Mouse (Mus musculus) MEL (cell line): ENCODE data around the gene Kcnn1. TPM values are rescaled to one million over a fixed set of nuclear protein-coding genes. Genes with fewer than 3 reads are reported as not detected.

Experiments
- DNase-seq: peaks from one replicate; pipeline ENCODE4 v3.0.0; 2011; ENCODE audit warnings: low read depth, low spot score
- H3K27ac ChIP-seq: 2 replicates; pipeline ENCODE4 v1.5.1; 2012; ENCODE audit warnings: low read depth, mild to moderate bottlenecking, control low read depth, low read length, moderate library complexity; ENCODE audit not compliant: control insufficient read depth
- H3K27me3 ChIP-seq, 2 experiments: fragments of 150-350 bp in 1 of 2; sonication (generic) in 1 of 2; 2 replicates each; pipeline ENCODE4 v1.6.1; 2012; ENCODE audit warnings: low read length in 2 of 2, mild to moderate bottlenecking in 2 of 2, improper control_type of control experiment in 1 of 2, moderate library complexity in 1 of 2; ENCODE audit not compliant: insufficient read depth in 2 of 2, control insufficient read depth in 1 of 2
- H3K36me3 ChIP-seq, 2 experiments: 2 replicates each; pipeline ENCODE4 v1.6.1; 2012 to 2014; ENCODE audit warnings: low read length in 2 of 2, improper control_type of control experiment in 1 of 2, inconsistent platforms in 1 of 2, mild to moderate bottlenecking in 1 of 2; ENCODE audit not compliant: insufficient read depth in 2 of 2, control insufficient read depth in 1 of 2
- H3K4me1 ChIP-seq, 2 experiments: fragments of 150-350 bp in 1 of 2; sonication (generic) in 1 of 2; 2 replicates each; pipeline ENCODE4 v1.6.1; 2012; ENCODE audit warnings: low read length in 2 of 2, improper control_type of control experiment in 1 of 2, mild to moderate bottlenecking in 1 of 2; ENCODE audit not compliant: insufficient read depth in 2 of 2, control insufficient read depth in 1 of 2
- H3K4me3 ChIP-seq, 2 experiments: fragments of 150-350 bp in 1 of 2; sonication (generic) in 1 of 2; 2 replicates each; pipeline ENCODE4 v1.5.1; 2012; ENCODE audit warnings: low read depth in 2 of 2, low read length in 2 of 2, mild to moderate bottlenecking in 2 of 2, moderate library complexity in 2 of 2, control low read depth in 1 of 2, improper control_type of control experiment in 1 of 2; ENCODE audit not compliant: control insufficient read depth in 1 of 2, insufficient read depth in 1 of 2
- H3K79me2 ChIP-seq: 2 replicates; pipeline ENCODE4 v1.6.1; 2012; ENCODE audit warnings: mild to moderate bottlenecking, low read length, moderate library complexity; ENCODE audit not compliant: control insufficient read depth, poor library complexity, insufficient read depth
- H3K9ac ChIP-seq: 2 replicates; pipeline ENCODE4 v1.6.1; 2012; ENCODE audit warnings: low read depth, mild to moderate bottlenecking, control low read depth, low read length, moderate library complexity; ENCODE audit not compliant: control insufficient read depth, poor library complexity, severe bottlenecking
- H3K9me3 ChIP-seq: fragments of 150-350 bp; sonication (generic); replicated peaks from 2 replicates; pipeline ENCODE4 v1.6.1; 2012; ENCODE audit warnings: mild to moderate bottlenecking, low read length, improper control_type of control experiment, moderate library complexity; ENCODE audit not compliant: insufficient read depth
- BHLHE40 ChIP-seq: IDR thresholded peaks from 2 replicates; pipeline ENCODE4 v1.6.1; 2012; ENCODE audit warnings: low read depth, mild to moderate bottlenecking, inconsistent platforms, low read length, improper control_type of control experiment, borderline replicate concordance
- CHD2 ChIP-seq: IDR thresholded peaks from 2 replicates; pipeline ENCODE4 v1.6.1; 2011; ENCODE audit warnings: low read length, improper control_type of control experiment
- CTCF ChIP-seq, 3 experiments: IDR thresholded peaks in 2 of 3; conservative IDR thresholded peaks in 1 of 3; 2 replicates each; pipeline ENCODE4 v1.5.1; 2011 to 2012; ENCODE audit warnings: low read length in 3 of 3, low read depth in 2 of 3, mild to moderate bottlenecking in 2 of 3, improper control_type of control experiment in 1 of 3, inconsistent platforms in 1 of 3, mixed read lengths in 1 of 3, moderate library complexity in 1 of 3; ENCODE audit not compliant: control insufficient read depth in 1 of 3, insufficient read depth in 1 of 3, poor library complexity in 1 of 3, severe bottlenecking in 1 of 3
- ELF1 ChIP-seq: IDR thresholded peaks from 2 replicates; pipeline ENCODE4 v1.6.1; 2014; ENCODE audit warnings: low read depth, mild to moderate bottlenecking, inconsistent platforms, low read length, improper control_type of control experiment, moderate library complexity
- EP300 ChIP-seq, 2 experiments: IDR thresholded peaks; 2 replicates each; pipeline ENCODE4 v1.6.1; 2011; ENCODE audit warnings: improper control_type of control experiment in 2 of 2, low read length in 2 of 2, low read depth in 1 of 2, mild to moderate bottlenecking in 1 of 2
- GATA1 ChIP-seq: IDR thresholded peaks from 2 replicates; pipeline ENCODE4 v1.6.1; 2011; ENCODE audit warnings: low read depth, low read length, improper control_type of control experiment
- HCFC1 ChIP-seq: IDR thresholded peaks from 2 replicates; pipeline ENCODE4 v1.6.1; 2012; ENCODE audit warnings: low read depth, mild to moderate bottlenecking, inconsistent platforms, low read length, improper control_type of control experiment, moderate library complexity
- JUND ChIP-seq: IDR thresholded peaks from 2 replicates; pipeline ENCODE4 v1.6.1; 2011; ENCODE audit warnings: low read depth, mild to moderate bottlenecking, improper control_type of control experiment, low read length
- KAT2A ChIP-seq: conservative IDR thresholded peaks from 2 replicates; pipeline ENCODE4 v1.6.1; 2012; ENCODE audit warnings: low read depth, low read length, improper control_type of control experiment, inconsistent platforms
- MXI1 ChIP-seq: IDR thresholded peaks from 2 replicates; pipeline ENCODE4 v1.6.1; 2011; ENCODE audit warnings: mild to moderate bottlenecking, low read depth, low read length, improper control_type of control experiment
- MYB ChIP-seq: IDR thresholded peaks from 2 replicates; pipeline ENCODE4 v1.6.1; 2011; ENCODE audit warnings: mild to moderate bottlenecking, low read depth, low read length, improper control_type of control experiment
- MYC ChIP-seq: IDR thresholded peaks from 2 replicates; pipeline ENCODE4 v1.6.1; 2011; ENCODE audit warnings: low read depth, mild to moderate bottlenecking, low read length, improper control_type of control experiment, moderate library complexity
- POLR2A ChIP-seq, 2 experiments: IDR thresholded peaks; 2 replicates each; pipeline ENCODE4 v1.6.1; 2011 to 2012; ENCODE audit warnings: low read length in 2 of 2, mild to moderate bottlenecking in 2 of 2, control low read depth in 1 of 2, improper control_type of control experiment in 1 of 2, low read depth in 1 of 2, moderate library complexity in 1 of 2; ENCODE audit not compliant: control insufficient read depth in 1 of 2, insufficient read depth in 1 of 2, poor library complexity in 1 of 2
- RCOR1 ChIP-seq: IDR thresholded peaks from 2 replicates; pipeline ENCODE4 v1.6.1; 2012; ENCODE audit warnings: low read depth, mild to moderate bottlenecking, inconsistent platforms, low read length, improper control_type of control experiment
- SIN3A ChIP-seq: IDR thresholded peaks from 2 replicates; pipeline ENCODE4 v1.6.1; 2012; ENCODE audit warnings: low read length, improper control_type of control experiment, inconsistent platforms
- SMC3 ChIP-seq: IDR thresholded peaks from 2 replicates; pipeline ENCODE4 v1.6.1; 2011; ENCODE audit warnings: low read depth, low read length, improper control_type of control experiment
- TBP ChIP-seq: IDR thresholded peaks from 2 replicates; pipeline ENCODE4 v1.8.0; 2011; ENCODE audit warnings: low read depth, low read length, improper control_type of control experiment
- UBTF ChIP-seq: IDR thresholded peaks from 2 replicates; pipeline ENCODE4 v1.6.1; 2012; ENCODE audit warnings: low read depth, mild to moderate bottlenecking, inconsistent platforms, low read length, improper control_type of control experiment, moderate library complexity, borderline replicate concordance; ENCODE audit not compliant: insufficient read depth
- USF2 ChIP-seq, 2 experiments: IDR thresholded peaks; 2 replicates each; pipeline ENCODE4 v1.6.1; 2011 to 2012; ENCODE audit warnings: improper control_type of control experiment in 2 of 2, low read length in 2 of 2, borderline replicate concordance in 1 of 2, inconsistent platforms in 1 of 2, low read depth in 1 of 2, mild to moderate bottlenecking in 1 of 2; ENCODE audit not compliant: insufficient read depth in 1 of 2
- ZNF384 ChIP-seq: IDR thresholded peaks from 2 replicates; pipeline ENCODE4 v1.6.1; 2012; ENCODE audit warnings: low read depth, mild to moderate bottlenecking, inconsistent platforms, low read length, improper control_type of control experiment
- polyA plus RNA-seq, 2 experiments: library from polyadenylated mRNA; stranded (reverse) in 1 of 2; unstranded in 1 of 2; fragments of >175 nt in 1 of 2; fragments of >200 nt in 1 of 2; gene quantifications; 2 replicates each; pipeline versions ENCODE4 v1.2.1 to v1.2.4; 2012; ENCODE audit warnings: low replicate concordance in 2 of 2, low read depth in 1 of 2; ENCODE audit not compliant: insufficient read length in 2 of 2, insufficient read depth in 1 of 2, missing spikeins in 1 of 2
- total RNA-seq: library from RNA; depleted of rRNA; stranded (reverse); fragments of 300-350 nt; gene quantifications from 2 replicates; pipeline ENCODE4 v1.2.3, GENCODE M21; 2012

The Kcnn1 gene
- total and polyA plus RNA-seq, 3 experiments, result 8.9 to 10.7 TPM; not detected in 1

- no peak for TF ChIP-seq CHD2
- no peak for TF ChIP-seq MYC
- no peak for TF ChIP-seq SIN3A
- TF ChIP-seq POLR2A (IDR thresholded peaks at IDR 0.05; ENCODE audit: control insufficient read depth in 1 of 2, insufficient read depth in 1 of 2, low read depth in 1 of 2, low read length in 2 of 2, poor library complexity in 1 of 2), result no peak
- TF ChIP-seq BHLHE40, result no peak
- TF ChIP-seq EP300 (IDR thresholded peaks at IDR 0.05; ENCODE audit: low read depth in 1 of 2, low read length in 2 of 2), result no peak
- no peak for TF ChIP-seq JUND
- TF ChIP-seq SMC3, result no peak
- Histone ChIP-seq H3K27me3 (no peaks in the 10 kb centered on the region), H3K27ac (no peak overlapping the region), H3K9me3 (no peaks in the 10 kb centered on the region), H3K4me3 (no peak overlapping the region), H3K4me1 (no peaks in the 10 kb centered on the region), H3K79me2 (no peaks in the 10 kb centered on the region), H3K9ac (no peak overlapping the region), H3K36me3 (no peaks in the 10 kb centered on the region)
- DNase-seq, result no peak
Measured at GRCm38 (mm10) chr8:70833018-70833482, 30.0 kb downstream of the Kcnn1 start.

- TF ChIP-seq TBP (no peak), EP300 (IDR thresholded peaks at IDR 0.05; ENCODE audit: low read depth in 1 of 2, low read length in 2 of 2) (no peak)
- Histone ChIP-seq H3K4me3 (no peak overlapping the region), H3K27me3 (no peaks in the 10 kb centered on the region), H3K79me2 (no peaks in the 10 kb centered on the region), H3K9ac (no peak overlapping the region), H3K36me3 (no peaks in the 10 kb centered on the region), H3K9me3 (no peaks in the 10 kb centered on the region), H3K4me1 (no peaks in the 10 kb centered on the region), H3K27ac (no peak overlapping the region)
- no peak for DNase-seq
Measured at GRCm38 (mm10) chr8:70832371-70832770, 30.7 kb downstream of the Kcnn1 start.

- no peaks in the 10 kb centered on the region for H3K79me2 ChIP-seq
- no peak overlapping the region for H3K27ac ChIP-seq
- no peaks in the 10 kb centered on the region for H3K4me1 ChIP-seq
- no peak for DNase-seq
- H3K36me3 ChIP-seq, result no peaks in the 10 kb centered on the region
- no peaks in the 10 kb centered on the region for H3K9me3 ChIP-seq
- no peaks in the 10 kb centered on the region for H3K27me3 ChIP-seq
- H3K9ac ChIP-seq, result no peak overlapping the region
- TF ChIP-seq CTCF (IDR thresholded peaks at IDR 0.05 in 2 of 3, conservative IDR thresholded peaks at IDR 0.05 in 1 of 3; ENCODE audit: control insufficient read depth in 1 of 3, insufficient read depth in 1 of 3, low read depth in 2 of 3, low read length in 3 of 3, poor library complexity in 1 of 3, severe bottlenecking in 1 of 3) (no peak), ELF1 (no peak), MXI1 (no peak), RCOR1 (no peak), ZNF384 (no peak), GATA1 (no peak), HCFC1 (no peak), POLR2A (IDR thresholded peaks at IDR 0.05; ENCODE audit: control insufficient read depth in 1 of 2, insufficient read depth in 1 of 2, low read depth in 1 of 2, low read length in 2 of 2, poor library complexity in 1 of 2) (no peak), KAT2A (no peak), USF2 (IDR thresholded peaks at IDR 0.05; ENCODE audit: borderline replicate concordance in 1 of 2, insufficient read depth in 1 of 2, low read depth in 1 of 2, low read length in 2 of 2) (no peak), UBTF (no peak), MYB (no peak)
- no peak overlapping the region for H3K4me3 ChIP-seq
Measured at GRCm38 (mm10) chr8:70831517-70831916, 31.5 kb downstream of the Kcnn1 start.
